Mouse (Mus musculus): ENCODE results near the gene Filip1. TPM values are rescaled to one million over a fixed set of nuclear protein-coding genes. Genes with fewer than 3 reads are reported as not detected.

The Filip1 gene
- polyA plus RNA-seq, 2 experiments = 0.29 to 0.37 TPM

DNA sequence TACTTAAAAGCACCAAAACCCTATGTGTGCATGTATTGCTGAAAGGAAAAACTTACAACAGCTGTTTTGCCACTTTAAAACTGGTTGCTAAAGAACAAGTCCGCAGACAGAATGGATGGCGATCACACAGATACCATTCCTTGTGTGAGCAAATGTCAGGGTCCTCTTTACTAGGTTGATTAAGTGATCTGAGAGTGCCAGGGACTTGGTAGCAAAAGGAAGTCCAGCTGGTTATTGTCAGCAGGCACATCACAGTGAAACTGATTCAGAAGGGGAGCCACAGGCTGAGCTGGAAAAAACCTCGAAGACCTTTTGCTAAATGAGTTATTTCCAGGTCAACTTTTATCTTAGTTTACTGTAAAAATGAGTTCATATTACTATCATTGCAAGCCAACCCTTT, 89.4 kb downstream of the Filip1 start:
- H3K4me2 ChIP-seq (ENCODE audit: low read depth) = no peak overlapping the region
- DNase-seq (ENCODE audit: low read depth in 3 of 3, low spot score in 3 of 3) = no peak
- ATAC-seq (ENCODE audit: insufficient read depth) = no peak
- no peak overlapping the region for H3K27ac ChIP-seq
- no peaks in the 10 kb centered on the region for H3K27me3 ChIP-seq (ENCODE audit: control insufficient read depth, insufficient read depth, low read length)
- H3K9me3 ChIP-seq (ENCODE audit: control insufficient read depth, low read length) = no peaks in the 10 kb centered on the region
- TF ChIP-seq EP300 (IDR thresholded peaks at IDR 0.05; ENCODE audit: low read depth) (no peak), CTCF (IDR thresholded peaks at IDR 0.05; ENCODE audit: low read depth) (no peak)
- no peak overlapping the region for H3K4me3 ChIP-seq (ENCODE audit: insufficient read depth in 1 of 2, low read depth in 2 of 2, low read length in 2 of 2)
- WGBS (ENCODE audit: insufficient replicate concordance) = 59% methylated on average over 3 of the region's 3 CpGs
- H3K9ac ChIP-seq (replicated peaks) = no peak overlapping the region
- H3K36me3 ChIP-seq (replicated peaks; ENCODE audit: control insufficient read depth, insufficient read depth, low read depth) = no peaks in the 10 kb centered on the region
- H3K4me1 ChIP-seq (replicated peaks; ENCODE audit: control insufficient read depth in 2 of 2, insufficient read depth in 2 of 2, low read length in 1 of 2) = peaks cover 0 to 7% of the 10 kb centered on the region in 2 experiments; a peak in 2 of 4 replicates

DNA sequence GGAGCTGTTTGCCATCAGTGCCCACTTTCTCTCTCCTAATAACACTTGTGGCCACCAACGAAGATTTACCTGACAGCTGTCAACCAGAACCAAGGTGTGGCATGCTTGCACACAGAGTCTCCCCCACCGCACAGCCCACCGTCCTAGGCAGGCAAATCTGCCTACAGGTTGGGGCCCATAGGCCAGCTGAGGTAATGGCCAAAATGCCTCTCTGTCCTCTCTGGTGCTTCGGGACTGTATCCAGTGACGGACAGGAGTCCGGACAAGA, 90.2 kb downstream of the Filip1 start:
- Histone ChIP-seq H3K27me3 (ENCODE audit: control insufficient read depth, insufficient read depth, low read length) (no peaks in the 10 kb centered on the region), H3K4me1 (replicated peaks; ENCODE audit: control insufficient read depth in 2 of 2, insufficient read depth in 2 of 2, low read length in 1 of 2) (peaks cover 0 to 7% of the 10 kb centered on the region in 2 experiments; a peak in 2 of 4 replicates), H3K4me3 (ENCODE audit: insufficient read depth in 1 of 2, low read depth in 2 of 2, low read length in 2 of 2) (no peak overlapping the region), H3K9ac (replicated peaks) (no peak overlapping the region), H3K9me3 (ENCODE audit: control insufficient read depth, low read length) (no peaks in the 10 kb centered on the region), H3K27ac (no peak overlapping the region), H3K4me2 (ENCODE audit: low read depth) (no peak overlapping the region), H3K36me3 (replicated peaks; ENCODE audit: control insufficient read depth, insufficient read depth, low read depth) (no peaks in the 10 kb centered on the region)
- 60% methylated on average over 6 of the region's 6 CpGs for WGBS (ENCODE audit: insufficient replicate concordance)
- DNase-seq (ENCODE audit: low read depth in 3 of 3, low spot score in 3 of 3) = no peak
- no peak for TF ChIP-seq CTCF (IDR thresholded peaks at IDR 0.05; ENCODE audit: low read depth)
- no peak for ATAC-seq (ENCODE audit: insufficient read depth)

DNA sequence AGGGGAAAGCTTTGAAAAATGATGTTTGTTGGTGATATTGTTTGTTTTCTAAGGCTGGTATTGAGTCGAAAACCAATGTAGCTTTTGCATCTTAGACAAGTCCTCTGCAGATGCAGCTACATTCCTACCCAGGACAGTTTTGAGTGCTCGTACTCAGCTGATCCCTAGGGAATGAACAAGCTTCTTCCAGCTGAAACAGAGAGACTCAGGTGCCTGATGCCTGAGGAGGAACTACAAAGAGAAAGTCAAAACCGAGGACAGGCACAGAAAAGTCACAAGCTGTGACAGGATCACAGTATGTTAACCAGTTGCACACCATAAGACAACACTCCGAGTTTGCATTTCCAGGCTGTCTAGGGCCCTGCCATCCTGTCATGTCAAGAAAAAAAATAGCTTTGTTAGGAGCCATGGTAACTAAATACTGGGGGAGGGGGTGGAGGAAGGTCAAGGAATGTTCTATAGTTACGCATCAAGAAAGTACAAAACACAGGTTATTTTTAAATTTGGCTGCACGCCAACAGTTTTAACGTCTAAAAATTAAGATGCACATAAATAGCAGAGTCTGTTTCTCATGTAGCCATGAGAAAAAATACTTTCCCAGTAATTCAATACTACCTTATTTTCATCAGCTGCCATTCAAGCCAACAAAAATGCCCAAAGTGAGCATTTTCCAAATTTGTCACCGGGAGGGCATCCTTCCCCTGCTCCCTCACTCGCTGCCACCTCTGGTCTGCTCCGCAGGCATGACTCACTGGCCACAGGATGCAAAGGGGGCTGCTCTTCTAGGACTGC, 90.8 kb downstream of the Filip1 start:
- H3K4me2 ChIP-seq (ENCODE audit: low read depth) = no peak overlapping the region
- H3K27me3 ChIP-seq (ENCODE audit: control insufficient read depth, insufficient read depth, low read length) = no peaks in the 10 kb centered on the region
- H3K9me3 ChIP-seq (ENCODE audit: control insufficient read depth, low read length) = no peaks in the 10 kb centered on the region
- ATAC-seq (ENCODE audit: insufficient read depth) (no peak), DNase-seq (ENCODE audit: low read depth in 3 of 3, low spot score in 3 of 3) (no peak)
- H3K36me3 ChIP-seq (replicated peaks; ENCODE audit: control insufficient read depth, insufficient read depth, low read depth) = no peaks in the 10 kb centered on the region
- H3K4me3 ChIP-seq (ENCODE audit: insufficient read depth in 1 of 2, low read depth in 2 of 2, low read length in 2 of 2) = no peak overlapping the region
- peaks cover 0 to 7% of the 10 kb centered on the region in 2 experiments; a peak in 2 of 4 replicates for H3K4me1 ChIP-seq (replicated peaks; ENCODE audit: control insufficient read depth in 2 of 2, insufficient read depth in 2 of 2, low read length in 1 of 2)
- H3K9ac ChIP-seq (replicated peaks) = no peak overlapping the region
- TF ChIP-seq EP300 (IDR thresholded peaks at IDR 0.05; ENCODE audit: low read depth) (no peak), CTCF (IDR thresholded peaks at IDR 0.05; ENCODE audit: low read depth) (no peak)
- 53% methylated on average over 10 of the region's 10 CpGs for WGBS (ENCODE audit: insufficient replicate concordance)
- H3K27ac ChIP-seq = no peak overlapping the region

DNA sequence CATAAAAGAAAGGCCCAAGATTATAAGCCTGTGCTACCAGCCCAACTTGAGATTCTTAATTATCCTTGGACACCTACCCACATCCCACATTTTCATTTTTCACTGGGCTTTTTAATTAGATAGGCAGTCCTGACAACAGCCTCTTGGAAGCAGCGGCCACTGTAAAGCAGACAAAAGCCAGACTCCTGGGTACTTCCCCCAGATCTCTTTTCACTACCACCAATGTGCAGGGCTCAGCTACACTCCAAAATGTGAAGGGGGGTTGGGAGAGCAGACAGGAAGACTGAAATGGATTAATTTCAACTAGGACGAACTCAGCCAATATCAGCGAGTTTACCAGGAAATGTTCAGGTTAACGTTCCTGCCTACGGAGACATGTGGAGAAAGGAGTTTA, 92.1 kb downstream of the Filip1 start:
- TF ChIP-seq CTCF (IDR thresholded peaks at IDR 0.05; ENCODE audit: low read depth) (no peak), EP300 (IDR thresholded peaks at IDR 0.05; ENCODE audit: low read depth) (no peak)
- peaks cover 0 to 7% of the 10 kb centered on the region in 2 experiments; a peak in 2 of 4 replicates for H3K4me1 ChIP-seq (replicated peaks; ENCODE audit: control insufficient read depth in 2 of 2, insufficient read depth in 2 of 2, low read length in 1 of 2)
- DNase-seq (ENCODE audit: low read depth in 3 of 3, low spot score in 3 of 3) = no peak
- no peak overlapping the region for H3K4me2 ChIP-seq (ENCODE audit: low read depth)
- ATAC-seq (ENCODE audit: insufficient read depth) = no peak
- WGBS (ENCODE audit: insufficient replicate concordance) = 64% methylated on average over 5 of the region's 5 CpGs
- no peak overlapping the region for H3K4me3 ChIP-seq (ENCODE audit: insufficient read depth in 1 of 2, low read depth in 2 of 2, low read length in 2 of 2)
- H3K27ac ChIP-seq = no peak overlapping the region
- no peaks in the 10 kb centered on the region for H3K9me3 ChIP-seq (ENCODE audit: control insufficient read depth, low read length)
- no peaks in the 10 kb centered on the region for H3K27me3 ChIP-seq (ENCODE audit: control insufficient read depth, insufficient read depth, low read length)
- H3K36me3 ChIP-seq (replicated peaks; ENCODE audit: control insufficient read depth, insufficient read depth, low read depth) = no peaks in the 10 kb centered on the region
- no peak overlapping the region for H3K9ac ChIP-seq (replicated peaks)

DNA sequence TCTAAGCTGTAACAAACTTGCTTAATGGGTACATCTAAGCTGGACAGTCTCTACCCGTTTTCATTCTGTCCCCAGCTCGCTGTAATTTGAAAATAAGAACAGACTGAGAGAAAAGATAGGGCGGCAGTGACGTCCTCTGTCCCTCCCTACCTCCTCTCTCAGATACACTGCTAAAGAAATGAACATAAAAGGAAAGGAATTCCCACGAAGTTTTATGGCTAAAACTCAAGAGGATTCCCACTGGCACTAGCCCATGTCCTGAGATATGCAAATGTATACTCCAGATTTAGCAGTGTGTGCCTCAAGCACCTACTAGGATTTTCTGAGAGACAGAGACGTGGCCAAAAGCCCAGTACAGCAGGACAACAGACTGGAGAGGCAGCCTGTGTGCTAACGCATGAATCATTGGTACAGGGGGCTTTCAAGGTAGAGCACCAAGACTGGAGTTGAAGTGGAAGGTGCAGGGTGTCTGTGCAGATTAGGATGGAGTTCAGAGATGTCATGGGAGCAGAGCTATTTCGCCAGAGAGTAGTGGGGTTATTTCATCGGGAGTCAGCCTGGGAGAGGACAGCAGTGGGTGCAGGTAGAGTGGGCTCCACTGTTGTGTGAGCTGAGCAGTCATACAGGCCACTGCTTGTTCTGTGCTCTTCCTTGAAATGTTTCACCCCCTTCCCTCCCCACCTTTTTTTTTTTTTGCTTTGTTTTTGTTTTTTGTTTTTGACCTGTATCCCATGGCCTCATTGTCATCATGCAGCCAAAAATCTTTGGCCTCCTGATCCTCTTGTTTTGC, 92.7 kb downstream of the Filip1 start:
- ATAC-seq (ENCODE audit: insufficient read depth) (no peak), DNase-seq (ENCODE audit: low read depth in 3 of 3, low spot score in 3 of 3) (no peak)
- WGBS (ENCODE audit: insufficient replicate concordance) = 27% methylated on average over 9 of the region's 9 CpGs
- no peak overlapping the region for H3K9ac ChIP-seq (replicated peaks)
- H3K4me3 ChIP-seq (ENCODE audit: insufficient read depth in 1 of 2, low read depth in 2 of 2, low read length in 2 of 2) = no peak overlapping the region
- no peak overlapping the region for H3K4me2 ChIP-seq (ENCODE audit: low read depth)
- H3K9me3 ChIP-seq (ENCODE audit: control insufficient read depth, low read length) = no peaks in the 10 kb centered on the region
- H3K4me1 ChIP-seq (replicated peaks; ENCODE audit: control insufficient read depth in 2 of 2, insufficient read depth in 2 of 2, low read length in 1 of 2) = peaks cover 0 to 7% of the 10 kb centered on the region in 2 experiments; a peak in 2 of 4 replicates
- H3K36me3 ChIP-seq (replicated peaks; ENCODE audit: control insufficient read depth, insufficient read depth, low read depth) = no peaks in the 10 kb centered on the region
- no peak overlapping the region for H3K27ac ChIP-seq
- no peaks in the 10 kb centered on the region for H3K27me3 ChIP-seq (ENCODE audit: control insufficient read depth, insufficient read depth, low read length)
- TF ChIP-seq CTCF (IDR thresholded peaks at IDR 0.05; ENCODE audit: low read depth) (no peak), EP300 (IDR thresholded peaks at IDR 0.05; ENCODE audit: low read depth) (no peak)
